Mouse (Mus musculus) embryonic facial prominence, embryonic 14.5 days (tissue): ENCODE data around the gene Rae1. TPM values are rescaled to one million over a fixed set of nuclear protein-coding genes. Genes with fewer than 3 reads are reported as not detected.

Source experiments
- ATAC-seq: fragments of 200-750 bp; cut with Nextera tagmentation; 2 replicates; pipeline ENCODE4 v1.8.0; 2017; ENCODE audit warnings: low read depth, moderate number of reproducible peaks, moderate TSS enrichment
- DNase-seq: peaks from one replicate; pipeline ENCODE4 v3.0.0-alpha.2; 2015; ENCODE audit warnings: low spot score
- H3K27ac ChIP-seq: fragments of 300-500 bp; sonication (generic); replicated peaks from 2 replicates; pipeline ENCODE4 v1.5.1; 2014; ENCODE audit warnings: low read depth, mild to moderate bottlenecking, low read length, moderate library complexity
- H3K27me3 ChIP-seq: fragments of 300-500 bp; sonication (generic); replicated peaks from 2 replicates; pipeline ENCODE4 v1.6.1; 2014; ENCODE audit warnings: low read length; ENCODE audit not compliant: control insufficient read depth, insufficient read depth
- H3K36me3 ChIP-seq: fragments of 300-500 bp; sonication (generic); 2 replicates; pipeline ENCODE4 v1.6.1; 2014; ENCODE audit warnings: low read length, mixed read lengths; ENCODE audit not compliant: control insufficient read depth, insufficient read depth
- H3K4me1 ChIP-seq: fragments of 300-500 bp; sonication (generic); 2 replicates; pipeline ENCODE4 v1.6.1; 2014; ENCODE audit warnings: antibody characterized with exemption, low read length; ENCODE audit not compliant: control insufficient read depth, insufficient read depth
- H3K4me2 ChIP-seq: fragments of 300-500 bp; sonication (generic); 2 replicates; pipeline ENCODE4 v1.6.1; 2014; ENCODE audit warnings: low read depth, mild to moderate bottlenecking, low read length, moderate library complexity, mixed read lengths
- H3K4me3 ChIP-seq: fragments of 300-500 bp; sonication (generic); 2 replicates; pipeline ENCODE4 v1.5.1; 2014; ENCODE audit warnings: low read depth, mild to moderate bottlenecking, low read length
- H3K9ac ChIP-seq: fragments of 300-500 bp; sonication (generic); 2 replicates; pipeline ENCODE4 v1.6.1; 2014; ENCODE audit warnings: low read depth, mild to moderate bottlenecking, low read length, moderate library complexity, mixed read lengths
- H3K9me3 ChIP-seq: fragments of 300-500 bp; sonication (generic); 2 replicates; pipeline ENCODE4 v1.6.1; 2016; ENCODE audit warnings: low read length; ENCODE audit not compliant: control insufficient read depth
- WGBS: fragments of 180-500 bp; shearing (Covaris S2); extraction: QIAGEN DNeasy Blood & Tissue Kit; methylation state at CpG from one replicate; pipeline ENCODE4 v1.1.7; 2014; 5-methylcytosine and 5-hydroxymethylcytosine counted together
- polyA plus RNA-seq: library from polyadenylated mRNA; unstranded; fragments of >200 nt; fragmentation: Nextera tagmentation; extraction: Ambion mirVana; gene quantifications from 2 replicates; pipeline ENCODE4 v1.2.1, GENCODE M21; 2014

The Rae1 gene
- polyA plus RNA-seq, 1 experiment from 2014 or later = 110 TPM

- Histone ChIP-seq H3K27ac (no peak overlapping the region; the same call in 1 of the 2 replicates), H3K4me1 (peaks cover 22% of the 10 kb centered on the region), H3K27me3 (0 out of 2 replicates have a peak, but pooled peaks cover 3% of the 10 kb centered on the region), H3K4me2 (0 out of 2 replicates have a peak overlapping the region, but pooled peaks have one; percentile 8), H3K36me3 (peaks cover 17% of the 10 kb centered on the region; the same call in 1 of the 2 replicates), H3K4me3 (no peak overlapping the region), H3K9me3 (no peaks in the 10 kb centered on the region), H3K9ac (no peak overlapping the region)
- ATAC-seq (0 out of 2 replicates have a peak, but pooled peaks have one; percentile 0), DNase-seq (no peak)
- 71% methylated on average over 5 of the region's 5 CpGs for WGBS
Measured at GRCm38 (mm10) chr2:173026286-173026685, 26.4 kb downstream of the Rae1 start.

GRCm38 (mm10) chr2:173026688-173027131 is 26.8 kb downstream of the Rae1 start:
- H3K4me1 ChIP-seq = peaks cover 22% of the 10 kb centered on the region

GRCm38 (mm10) chr2:173027169-173027823 is 27.4 kb downstream of the Rae1 start:
- DNase-seq = peak; percentile 37
- H3K9me3 ChIP-seq = no peaks in the 10 kb centered on the region
- no peak overlapping the region for H3K4me3 ChIP-seq
- H3K27ac ChIP-seq = 0 out of 2 replicates have a peak overlapping the region, but pooled peaks have one; percentile 8
- no peaks in the 10 kb centered on the region for H3K27me3 ChIP-seq
- H3K4me2 ChIP-seq = no peak overlapping the region
- H3K36me3 ChIP-seq = peaks cover 25% of the 10 kb centered on the region; the same call in 1 of the 2 replicates
- no peak for ATAC-seq
- WGBS = 79% methylated on average over 6 of the region's 6 CpGs
- peaks cover 22% of the 10 kb centered on the region for H3K4me1 ChIP-seq
- H3K9ac ChIP-seq = no peak overlapping the region

More at GRCm38 (mm10) chr2:173026688-173027131, 26.8 kb downstream of the Rae1 start:
- no peak overlapping the region for H3K9ac ChIP-seq
- no peaks in the 10 kb centered on the region for H3K27me3 ChIP-seq
- H3K36me3 ChIP-seq = peaks cover 19% of the 10 kb centered on the region; the same call in 1 of the 2 replicates
- no peak overlapping the region for H3K4me3 ChIP-seq
- H3K9me3 ChIP-seq = no peaks in the 10 kb centered on the region
- H3K27ac ChIP-seq = no peak overlapping the region; the same call in 1 of the 2 replicates
- DNase-seq (peak; percentile 71), ATAC-seq (peak; percentile 61; the same call in 1 of the 2 replicates)
- H3K4me2 ChIP-seq = 0 out of 2 replicates have a peak overlapping the region, but pooled peaks have one; percentile 8
- WGBS = 63% methylated on average over 2 of the region's 3 CpGs

GRCm38 (mm10) chr2:173027824-173028495 is 28.0 kb downstream of the Rae1 start:
- Histone ChIP-seq H3K9ac (0 out of 2 replicates have a peak overlapping the region, but pooled peaks have one; percentile 8), H3K9me3 (no peaks in the 10 kb centered on the region), H3K36me3 (peaks cover 32% of the 10 kb centered on the region; the same call in 1 of the 2 replicates), H3K4me3 (no peak overlapping the region), H3K27ac (no peak overlapping the region), H3K4me2 (no peak overlapping the region), H3K27me3 (no peaks in the 10 kb centered on the region), H3K4me1 (peaks cover 17% of the 10 kb centered on the region)
- ATAC-seq (no peak), DNase-seq (no peak)
- 58% methylated on average over 2 of the region's 4 CpGs for WGBS

- H3K4me1 ChIP-seq = peaks cover 11% of the 10 kb centered on the region; the same call in 1 of the 2 replicates
- H3K9me3 ChIP-seq = no peaks in the 10 kb centered on the region
- H3K9ac ChIP-seq = 0 out of 2 replicates have a peak overlapping the region, but pooled peaks have one; percentile 8
- WGBS = 88% methylated on average over 3 of the region's 3 CpGs
- DNase-seq (no peak), ATAC-seq (no peak)
- peaks cover 38% of the 10 kb centered on the region for H3K36me3 ChIP-seq
- H3K27ac ChIP-seq = no peak overlapping the region
- H3K4me2 ChIP-seq = no peak overlapping the region
- no peaks in the 10 kb centered on the region for H3K27me3 ChIP-seq
- H3K4me3 ChIP-seq = no peak overlapping the region
Measured at GRCm38 (mm10) chr2:173028508-173029031, 28.7 kb downstream of the Rae1 start.

GRCm38 (mm10) chr2:173030591-173031338 is 30.8 kb downstream of the Rae1 start:
- ATAC-seq (no peak), DNase-seq (no peak)
- Histone ChIP-seq H3K9ac (no peak overlapping the region), H3K27me3 (no peaks in the 10 kb centered on the region), H3K4me1 (peaks cover 11% of the 10 kb centered on the region; the same call in 1 of the 2 replicates), H3K4me3 (no peak overlapping the region), H3K9me3 (no peaks in the 10 kb centered on the region), H3K36me3 (peaks cover 57% of the 10 kb centered on the region), H3K4me2 (no peak overlapping the region), H3K27ac (no peak overlapping the region)
- 78% methylated on average over 11 of the region's 12 CpGs for WGBS

GRCm38 (mm10) chr2:173033531-173033930 is 33.6 kb downstream of the Rae1 start:
- H3K27me3 ChIP-seq = no peaks in the 10 kb centered on the region
- ATAC-seq (no peak), DNase-seq (no peak)
- no peak overlapping the region for H3K4me2 ChIP-seq
- peaks cover 59% of the 10 kb centered on the region for H3K36me3 ChIP-seq
- H3K4me1 ChIP-seq = no peaks in the 10 kb centered on the region
- H3K4me3 ChIP-seq = no peak overlapping the region
- WGBS = 92% methylated on average over 12 of the region's 13 CpGs
- H3K9me3 ChIP-seq = no peaks in the 10 kb centered on the region
- H3K9ac ChIP-seq = no peak overlapping the region
- H3K27ac ChIP-seq = no peak overlapping the region

GRCm38 (mm10) chr2:173034998-173035397 is 35.1 kb downstream of the Rae1 start:
- Histone ChIP-seq H3K4me2 (no peak overlapping the region), H3K4me3 (no peak overlapping the region), H3K36me3 (peaks cover 51% of the 10 kb centered on the region), H3K27ac (no peak overlapping the region), H3K9me3 (no peaks in the 10 kb centered on the region), H3K27me3 (no peaks in the 10 kb centered on the region), H3K4me1 (no peaks in the 10 kb centered on the region), H3K9ac (no peak overlapping the region)
- ATAC-seq = no peak
- DNase-seq = no peak
- 68% methylated on average over 4 of the region's 4 CpGs for WGBS
